Mouse (Mus musculus) bone marrow, adult 2 months (tissue): ENCODE data around the gene Eif3k. TPM values are rescaled to one million over a fixed set of nuclear protein-coding genes. Genes with fewer than 3 reads are reported as not detected.

ENCODE experiments used
- H3K27ac ChIP-seq: fragments of 200-500 bp; 2 replicates; pipeline ENCODE4 v1.5.1; 2012; ENCODE audit warnings: low read depth, mild to moderate bottlenecking, control low read depth, inconsistent platforms, low read length; ENCODE audit not compliant: control insufficient read depth, poor library complexity, insufficient read depth
- H3K4me1 ChIP-seq: fragments of 200-500 bp; 2 replicates; pipeline ENCODE4 v1.6.1; 2011; ENCODE audit warnings: low read length; ENCODE audit not compliant: control insufficient read depth, insufficient read depth
- H3K4me3 ChIP-seq: fragments of 200-500 bp; replicated peaks from 2 replicates; pipeline ENCODE3; 2011; ENCODE audit warnings: mild to moderate bottlenecking, low read depth, low read length, control low read depth; ENCODE audit not compliant: control insufficient read depth
- CTCF ChIP-seq: fragments of 200-500 bp; IDR thresholded peaks from 2 replicates; pipeline ENCODE4 v1.5.1; 2011; ENCODE audit warnings: low read length, control low read depth; ENCODE audit not compliant: control insufficient read depth, insufficient read depth
- POLR2A ChIP-seq: fragments of 200-500 bp; IDR thresholded peaks from 2 replicates; pipeline ENCODE4 v1.6.1; 2011; ENCODE audit warnings: low read depth, mild to moderate bottlenecking, control low read depth, low read length, borderline replicate concordance; ENCODE audit not compliant: control insufficient read depth
- WGBS: fragments of 180-500 bp; shearing (Covaris S2); methylation state at CpG from one replicate; pipeline ENCODE4 v1.1.7; 2018; 5-methylcytosine and 5-hydroxymethylcytosine counted together
- polyA plus RNA-seq: library from polyadenylated mRNA; stranded (reverse); fragments of >200 nt; gene quantifications from 2 replicates; pipeline ENCODE4 v1.2.4, GENCODE M21; 2011; ENCODE audit warnings: low replicate concordance; ENCODE audit not compliant: missing spikeins, insufficient read depth, insufficient read length

The Eif3k gene
- polyA plus RNA-seq, 1 experiment, result 225 TPM

- peaks cover 2% of the 10 kb centered on the region; the same call in 1 of the 2 replicates for H3K4me1 ChIP-seq
- WGBS, result 50% methylated on average over 6 of the region's 6 CpGs
- no peak overlapping the region for H3K27ac ChIP-seq
- no peak overlapping the region for H3K4me3 ChIP-seq
- no peak for TF ChIP-seq POLR2A
- TF ChIP-seq CTCF, result no peak
Measured at GRCm38 (mm10) chr7:28944756-28945415, 36.8 kb downstream of the Eif3k start.

- Histone ChIP-seq H3K4me1 (peaks cover 2% of the 10 kb centered on the region; the same call in 1 of the 2 replicates), H3K27ac (no peak overlapping the region; the same call in 1 of the 2 replicates), H3K4me3 (no peak overlapping the region)
- no peak for TF ChIP-seq CTCF
- TF ChIP-seq POLR2A, result no peak
- WGBS, result 34% methylated on average over 5 of the region's 5 CpGs
Measured at GRCm38 (mm10) chr7:28943451-28944180, 38.0 kb downstream of the Eif3k start.

- Histone ChIP-seq H3K4me3 (no peak overlapping the region), H3K4me1 (peaks cover under 1% of the 10 kb centered on the region; the same call in 1 of the 2 replicates), H3K27ac (no peak overlapping the region)
- WGBS, result 82% methylated on average over 4 of the region's 4 CpGs
- TF ChIP-seq CTCF, result no peak
- TF ChIP-seq POLR2A, result no peak
Measured at GRCm38 (mm10) chr7:28941542-28941941, 40.1 kb downstream of the Eif3k start.

DNA sequence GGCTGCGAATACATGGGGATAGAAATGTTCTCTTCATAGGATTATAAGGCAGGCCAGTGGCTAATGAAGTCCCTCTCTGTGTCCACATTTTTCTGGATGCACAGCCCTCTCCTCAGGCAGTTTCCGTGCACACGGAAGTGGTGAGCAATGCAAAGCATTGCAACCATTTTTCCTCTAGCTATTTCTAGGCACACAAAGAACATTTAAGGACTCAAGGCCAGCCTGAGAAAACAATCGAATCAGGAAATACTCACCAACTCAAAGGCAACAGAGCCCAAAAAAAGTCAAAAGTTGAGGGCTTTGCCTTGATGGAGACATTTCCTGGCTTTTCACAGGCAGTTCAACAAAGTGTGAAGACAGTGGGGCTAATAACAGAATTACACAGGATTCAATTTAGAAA lies 40.5 kb downstream of the Eif3k start:
- Histone ChIP-seq H3K4me1 (no peaks in the 10 kb centered on the region; the same call in 1 of the 2 replicates), H3K27ac (no peak overlapping the region), H3K4me3 (no peak overlapping the region)
- WGBS, result 81% methylated on average over 4 of the region's 4 CpGs
- TF ChIP-seq POLR2A, result no peak
- no peak for TF ChIP-seq CTCF

GRCm38 (mm10) chr7:28939418-28940183 lies 42.1 kb downstream of the Eif3k start:
- H3K4me1 ChIP-seq, result no peaks in the 10 kb centered on the region; the same call in 1 of the 2 replicates
- H3K27ac ChIP-seq, result no peak overlapping the region
- TF ChIP-seq CTCF, result no peak
- TF ChIP-seq POLR2A, result no peak
- 90% methylated on average over 7 of the region's 7 CpGs for WGBS
- no peak overlapping the region for H3K4me3 ChIP-seq

- WGBS, result 67% methylated on average over 4 of the region's 4 CpGs
- TF ChIP-seq POLR2A, result no peak
- TF ChIP-seq CTCF, result no peak
- H3K4me3 ChIP-seq, result no peak overlapping the region
- H3K4me1 ChIP-seq, result no peaks in the 10 kb centered on the region; the same call in 1 of the 2 replicates
- no peak overlapping the region for H3K27ac ChIP-seq
Measured at GRCm38 (mm10) chr7:28938654-28939053, 43.0 kb downstream of the Eif3k start.

- Histone ChIP-seq H3K4me3 (no peak overlapping the region), H3K27ac (no peak overlapping the region), H3K4me1 (no peaks in the 10 kb centered on the region; the same call in 1 of the 2 replicates)
- WGBS, result 67% methylated on average over 4 of the region's 4 CpGs
- TF ChIP-seq CTCF, result no peak
- TF ChIP-seq POLR2A, result no peak
Measured at GRCm38 (mm10) chr7:28936787-28937186, 44.9 kb downstream of the Eif3k start.

DNA sequence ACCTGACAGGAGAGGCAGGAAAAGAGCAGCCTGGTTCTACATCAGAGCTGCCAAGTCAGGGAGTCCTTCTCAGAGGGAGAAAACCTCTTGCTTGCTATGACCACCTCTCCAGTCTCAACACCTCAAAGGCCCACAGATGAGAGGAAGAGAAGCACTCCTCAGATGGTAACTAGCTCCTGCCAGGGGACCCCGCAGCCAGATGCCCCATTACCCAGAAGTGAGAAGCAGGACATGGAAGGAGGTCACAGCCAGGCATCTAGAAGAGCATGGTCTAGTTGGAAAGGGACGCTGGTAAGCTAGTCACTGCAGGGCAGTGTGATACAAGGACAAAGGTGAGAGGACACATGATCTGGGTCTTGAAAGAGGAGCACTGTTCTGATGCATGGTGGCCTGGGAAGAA lies 47.8 kb downstream of the Eif3k start:
- no peak overlapping the region for H3K27ac ChIP-seq
- no peak for TF ChIP-seq POLR2A
- TF ChIP-seq CTCF, result no peak
- H3K4me3 ChIP-seq, result no peak overlapping the region
- H3K4me1 ChIP-seq, result no peaks in the 10 kb centered on the region; the same call in 1 of the 2 replicates
- 91% methylated on average over 2 of the region's 2 CpGs for WGBS
